In the genomic region with DNA sequence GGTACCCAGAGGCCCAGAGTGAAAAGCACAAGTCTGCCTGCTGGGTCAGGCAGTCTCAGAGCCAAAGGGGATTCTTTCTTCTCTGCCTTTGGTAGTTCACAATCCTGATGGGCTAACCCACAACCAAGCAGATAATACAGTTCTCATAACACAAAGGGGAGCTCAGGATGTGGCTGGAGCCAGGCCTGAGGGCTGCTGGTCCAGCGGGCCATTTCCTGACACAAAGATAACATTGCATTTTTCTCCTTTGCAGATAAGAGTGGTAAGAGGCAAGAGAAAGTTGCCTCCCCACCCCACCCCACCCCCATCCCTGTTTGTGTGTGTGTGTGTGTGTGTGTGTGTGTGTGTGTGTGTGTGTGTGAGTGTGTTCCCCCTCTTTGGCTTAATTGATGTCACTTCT, we compare ENCODE assay signal across 15 mouse cellular contexts. TPM values are rescaled to one million over a fixed set of nuclear protein-coding genes. Genes with fewer than 3 reads are reported as not detected.
"Had no signal": no experiment of that assay in that cellular context is flagged by ENCODE, and none has a peak within 500 bp of the region (broad histone marks: within the 10 kb centered on the region; RNA-seq: fewer than 3 reads in every experiment).

No protein-coding gene starts in this region.

- H3K27me3 ChIP-seq: limb, embryonic 13.5 days; liver, embryonic 15.5 days had no signal

- H3K4me3 ChIP-seq: limb, embryonic 10.5 days; limb, embryonic 13.5 days; liver, embryonic 15.5 days had no signal

- H3K4me1 ChIP-seq: limb, embryonic 10.5 days; limb, embryonic 13.5 days; liver, embryonic 15.5 days had no signal

- H3K9ac ChIP-seq: limb, embryonic 13.5 days; liver, embryonic 15.5 days had no signal

- H3K27ac ChIP-seq: limb, embryonic 10.5 days; limb, embryonic 13.5 days; liver, embryonic 15.5 days had no signal

- H3K36me3 ChIP-seq: limb, embryonic 10.5 days; limb, embryonic 13.5 days; liver, embryonic 15.5 days had no signal

- DNase-seq: kidney, adult 9 months; kidney, postnatal 14 days; kidney, postnatal 4 days; layer of hippocampus, adult 9-11 months; lung, adult 2 months; lung, postnatal 14 days; lung, postnatal 4 days; midbrain, embryonic 14.5 days; thymus, adult 18-20 months; thymus, postnatal 36 days had no signal

- H3K4me2 ChIP-seq: limb, embryonic 13.5 days; liver, embryonic 15.5 days; midbrain, embryonic 11.5 days had no signal

- H3K9me3 ChIP-seq: limb, embryonic 10.5 days; limb, embryonic 13.5 days; liver, embryonic 15.5 days had no signal

RNA-seq across cellular contexts. Expression of a gene that starts 10.7 kb away (rescaled TPM):
- polyA plus RNA-seq: liver, adult 2 months had no signal
